Mouse (Mus musculus) spleen, adult 2 months (tissue): ENCODE results near the gene Nav3.

ENCODE experiments used
- CTCF ChIP-seq: fragments of 200-500 bp; IDR thresholded peaks from 2 replicates; pipeline ENCODE4 v1.5.1; 2011; ENCODE audit warnings: mild to moderate bottlenecking, inconsistent platforms; ENCODE audit not compliant: insufficient read depth, insufficient read length, insufficient replicate concordance; ENCODE audit errors: extremely low read depth
- POLR2A ChIP-seq: fragments of 200-500 bp; IDR thresholded peaks from 2 replicates; pipeline ENCODE4 v1.6.1; 2011; ENCODE audit warnings: low read depth, low read length, inconsistent platforms

- TF ChIP-seq POLR2A (no peak), CTCF (no peak)
Measured at GRCm38 (mm10) chr10:109637702-109638101, 818.3 kb downstream of the Nav3 start.
